Comparison of ENCODE assay signal across 13 mouse cellular contexts in genomic region chr17:46055736-46056135, GRCm38 (mm10). TPM values are rescaled to one million over a fixed set of nuclear protein-coding genes. Genes with fewer than 3 reads are reported as not detected.
"Had no signal": no experiment of that assay in that cellular context is flagged by ENCODE, and none has a peak within 500 bp of the region (broad histone marks: within the 10 kb centered on the region; RNA-seq: fewer than 3 reads in every experiment).

No protein-coding gene starts in this region.

- H3K4me2 ChIP-seq: limb, embryonic 12.5 days; liver, embryonic 13.5 days; midbrain, embryonic 11.5 days had no signal

- ATAC-seq: inflammation-experienced regulatory T-cells, adult 6 months; lung, postnatal 0 days had no signal

- H3K27me3 ChIP-seq: limb, embryonic 12.5 days; liver, embryonic 13.5 days; megakaryocyte, embryonic 14.5 days had no signal

- H3K4me3 ChIP-seq: layer of hippocampus, adult 2 months; limb, embryonic 12.5 days; liver, embryonic 13.5 days; megakaryocyte, embryonic 14.5 days had no signal

- DNase-seq: kidney, postnatal 10 days; kidney, postnatal 4 days; liver, embryonic 13.5 days; liver, postnatal 0 days; right cerebral cortex, postnatal 14 days; thymus, postnatal 4 days had no signal

- H3K36me3 ChIP-seq: limb, embryonic 12.5 days; liver, embryonic 13.5 days had no signal

- H3K9me3 ChIP-seq: liver, embryonic 13.5 days; megakaryocyte, embryonic 14.5 days had no signal

- H3K27ac ChIP-seq: layer of hippocampus, adult 2 months; limb, embryonic 12.5 days; liver, embryonic 13.5 days; macrophage had no signal

- H3K9ac ChIP-seq: limb, embryonic 12.5 days; liver, embryonic 13.5 days; liver, postnatal 0 days had no signal

RNA-seq across cellular contexts. Expression of gene Vegfa, which starts 23.6 kb away (rescaled TPM):
- polyA plus RNA-seq: inflammation-experienced regulatory T-cells, adult 6 months had no signal
